Mouse (Mus musculus): ENCODE measurements around the gene Tmem37. TPM values are rescaled to one million over a fixed set of nuclear protein-coding genes. Genes with fewer than 3 reads are reported as not detected.

The Tmem37 gene
- polyA plus RNA-seq, 1 experiment: 80.4 TPM

GRCm38 (mm10) chr1:120116106-120116505 lies 42.2 kb upstream of the Tmem37 start:
- no peak for TF ChIP-seq MYOG (IDR thresholded peaks at IDR 0.05; ENCODE audit: control insufficient read depth in 1 of 3, insufficient read depth in 1 of 3, insufficient read length in 2 of 3, low read depth in 2 of 3)
- TF ChIP-seq SRF (IDR thresholded peaks at IDR 0.05; ENCODE audit: control insufficient read depth, insufficient read length, low read depth): no peak
- no peak for TF ChIP-seq E2F4 (IDR thresholded peaks at IDR 0.05; ENCODE audit: insufficient read depth)
- no peak for TF ChIP-seq MYOD1 (IDR thresholded peaks at IDR 0.05; ENCODE audit: control insufficient read depth in 1 of 3, insufficient read length in 2 of 3, low read depth in 2 of 3)
- no peak for TF ChIP-seq CEBPB (IDR thresholded peaks at IDR 0.05; ENCODE audit: insufficient read depth, poor library complexity, severe bottlenecking)
- no peak for TF ChIP-seq MAX (IDR thresholded peaks at IDR 0.05; ENCODE audit: low read depth)
- TF ChIP-seq POLR2AphosphoS2 (IDR thresholded peaks at IDR 0.05; ENCODE audit: insufficient read length, low read depth): no peak
- TF ChIP-seq USF1 (IDR thresholded peaks at IDR 0.05; ENCODE audit: low read depth): no peak
- no peak for TF ChIP-seq REST (IDR thresholded peaks at IDR 0.05; ENCODE audit: insufficient read depth, insufficient read length)
- TF ChIP-seq TCF12 (IDR thresholded peaks at IDR 0.05; ENCODE audit: insufficient read depth, poor library complexity, severe bottlenecking): no peak
- TF ChIP-seq TCF3 (IDR thresholded peaks at IDR 0.05; ENCODE audit: insufficient read length, low read depth): no peak
- no peak for TF ChIP-seq POLR2A (IDR thresholded peaks at IDR 0.05; ENCODE audit: insufficient read length, low read depth)
- Histone ChIP-seq H3K36me3 (ENCODE audit: control insufficient read depth, insufficient read depth) (peaks cover 38% of the 10 kb centered on the region), H3K27me3 (ENCODE audit: control insufficient read depth, insufficient read depth, insufficient read length) (no peaks in the 10 kb centered on the region), H3K4me3 (no peak overlapping the region), H3K79me2 (ENCODE audit: control insufficient read depth, insufficient read depth) (peaks cover 26% of the 10 kb centered on the region), H3ac (ENCODE audit: control insufficient read depth, insufficient read length) (no peak overlapping the region), H3K4me2 (ENCODE audit: low read depth) (no peak overlapping the region)

- Histone ChIP-seq H3K27me3 (ENCODE audit: control insufficient read depth, insufficient read depth, insufficient read length) (no peaks in the 10 kb centered on the region), H3K36me3 (ENCODE audit: control insufficient read depth, insufficient read depth) (peaks cover 38% of the 10 kb centered on the region), H3K79me2 (ENCODE audit: control insufficient read depth, insufficient read depth) (peaks cover 26% of the 10 kb centered on the region), H3K4me2 (ENCODE audit: low read depth) (no peak overlapping the region), H3ac (ENCODE audit: control insufficient read depth, insufficient read length) (no peak overlapping the region), H3K4me3 (no peak overlapping the region)
- TF ChIP-seq MYOG (IDR thresholded peaks at IDR 0.05; ENCODE audit: control insufficient read depth in 1 of 3, insufficient read depth in 1 of 3, insufficient read length in 2 of 3, low read depth in 2 of 3) (no peak), REST (IDR thresholded peaks at IDR 0.05; ENCODE audit: insufficient read depth, insufficient read length) (no peak), USF1 (IDR thresholded peaks at IDR 0.05; ENCODE audit: low read depth) (no peak), MYOD1 (IDR thresholded peaks at IDR 0.05; ENCODE audit: control insufficient read depth in 1 of 3, insufficient read length in 2 of 3, low read depth in 2 of 3) (no peak), MAX (IDR thresholded peaks at IDR 0.05; ENCODE audit: low read depth) (no peak), POLR2A (IDR thresholded peaks at IDR 0.05; ENCODE audit: insufficient read length, low read depth) (no peak), E2F4 (IDR thresholded peaks at IDR 0.05; ENCODE audit: insufficient read depth) (no peak), POLR2AphosphoS2 (IDR thresholded peaks at IDR 0.05; ENCODE audit: insufficient read length, low read depth) (no peak), SRF (IDR thresholded peaks at IDR 0.05; ENCODE audit: control insufficient read depth, insufficient read length, low read depth) (no peak), TCF12 (IDR thresholded peaks at IDR 0.05; ENCODE audit: insufficient read depth, poor library complexity, severe bottlenecking) (no peak)
Measured at GRCm38 (mm10) chr1:120115671-120116081, 41.8 kb upstream of the Tmem37 start.

- Histone ChIP-seq H3K4me3 (no peak overlapping the region), H3K4me2 (ENCODE audit: low read depth) (no peak overlapping the region), H3K79me2 (ENCODE audit: control insufficient read depth, insufficient read depth) (peaks cover 4% of the 10 kb centered on the region), H3ac (ENCODE audit: control insufficient read depth, insufficient read length) (no peak overlapping the region), H3K27me3 (ENCODE audit: control insufficient read depth, insufficient read depth, insufficient read length) (no peaks in the 10 kb centered on the region), H3K36me3 (ENCODE audit: control insufficient read depth, insufficient read depth) (peaks cover 38% of the 10 kb centered on the region)
- TF ChIP-seq POLR2AphosphoS2 (IDR thresholded peaks at IDR 0.05; ENCODE audit: insufficient read length, low read depth) (no peak), POLR2A (IDR thresholded peaks at IDR 0.05; ENCODE audit: insufficient read length, low read depth) (no peak), TCF12 (IDR thresholded peaks at IDR 0.05; ENCODE audit: insufficient read depth, poor library complexity, severe bottlenecking) (no peak), USF1 (IDR thresholded peaks at IDR 0.05; ENCODE audit: low read depth) (no peak), MYOD1 (IDR thresholded peaks at IDR 0.05; ENCODE audit: control insufficient read depth in 1 of 3, insufficient read length in 2 of 3, low read depth in 2 of 3) (no peak), SRF (IDR thresholded peaks at IDR 0.05; ENCODE audit: control insufficient read depth, insufficient read length, low read depth) (no peak), REST (IDR thresholded peaks at IDR 0.05; ENCODE audit: insufficient read depth, insufficient read length) (no peak)
Measured at GRCm38 (mm10) chr1:120112251-120113187, 38.6 kb upstream of the Tmem37 start.

GRCm38 (mm10) chr1:120111766-120112165 lies 37.9 kb upstream of the Tmem37 start:
- H3K79me2 ChIP-seq (ENCODE audit: control insufficient read depth, insufficient read depth): no peaks in the 10 kb centered on the region
- TF ChIP-seq REST (IDR thresholded peaks at IDR 0.05; ENCODE audit: insufficient read depth, insufficient read length): no peak
- no peak for TF ChIP-seq TCF12 (IDR thresholded peaks at IDR 0.05; ENCODE audit: insufficient read depth, poor library complexity, severe bottlenecking)
- TF ChIP-seq USF1 (IDR thresholded peaks at IDR 0.05; ENCODE audit: low read depth): no peak
- TF ChIP-seq E2F4 (IDR thresholded peaks at IDR 0.05; ENCODE audit: insufficient read depth): no peak
- TF ChIP-seq TCF3 (IDR thresholded peaks at IDR 0.05; ENCODE audit: insufficient read length, low read depth): no peak
- no peak for TF ChIP-seq POLR2AphosphoS2 (IDR thresholded peaks at IDR 0.05; ENCODE audit: insufficient read length, low read depth)
- TF ChIP-seq MYOG (IDR thresholded peaks at IDR 0.05; ENCODE audit: control insufficient read depth in 1 of 3, insufficient read depth in 1 of 3, insufficient read length in 2 of 3, low read depth in 2 of 3): no peak
- no peak for TF ChIP-seq SRF (IDR thresholded peaks at IDR 0.05; ENCODE audit: control insufficient read depth, insufficient read length, low read depth)
- TF ChIP-seq MAX (IDR thresholded peaks at IDR 0.05; ENCODE audit: low read depth): no peak
- no peak for TF ChIP-seq POLR2A (IDR thresholded peaks at IDR 0.05; ENCODE audit: insufficient read length, low read depth)
- TF ChIP-seq CEBPB (IDR thresholded peaks at IDR 0.05; ENCODE audit: insufficient read depth, poor library complexity, severe bottlenecking): no peak
- TF ChIP-seq MYOD1 (IDR thresholded peaks at IDR 0.05; ENCODE audit: control insufficient read depth in 1 of 3, insufficient read length in 2 of 3, low read depth in 2 of 3): no peak
- H3K4me3 ChIP-seq: no peak overlapping the region
- no peak overlapping the region for H3ac ChIP-seq (ENCODE audit: control insufficient read depth, insufficient read length)
- H3K36me3 ChIP-seq (ENCODE audit: control insufficient read depth, insufficient read depth): peaks cover 38% of the 10 kb centered on the region
- H3K4me2 ChIP-seq (ENCODE audit: low read depth): no peak overlapping the region
- H3K27me3 ChIP-seq (ENCODE audit: control insufficient read depth, insufficient read depth, insufficient read length): no peaks in the 10 kb centered on the region

Data from myocyte (in vitro differentiated cells).